Mouse (Mus musculus) neural tube, embryonic 15.5 days (tissue): ENCODE results near the gene Myh6. TPM values are rescaled to one million over a fixed set of nuclear protein-coding genes. Genes with fewer than 3 reads are reported as not detected.

Experiments
- ATAC-seq: fragments of 200-750 bp; cut with Nextera tagmentation; 2 replicates; pipeline ENCODE4 v1.8.0; 2017; ENCODE audit warnings: mild to moderate bottlenecking, moderate TSS enrichment, moderate library complexity; ENCODE audit not compliant: low FRiP score
- H3K27ac ChIP-seq: fragments of 300-500 bp; sonication (generic); replicated peaks from 2 replicates; pipeline ENCODE4 v1.5.1; 2015; ENCODE audit warnings: mild to moderate bottlenecking, inconsistent platforms
- H3K27me3 ChIP-seq: fragments of 300-500 bp; sonication (generic); replicated peaks from 2 replicates; pipeline ENCODE4 v1.6.1; 2015; ENCODE audit warnings: inconsistent platforms
- H3K36me3 ChIP-seq: fragments of 300-500 bp; sonication (generic); 2 replicates; pipeline ENCODE4 v1.6.1; 2015; ENCODE audit warnings: inconsistent platforms
- H3K4me1 ChIP-seq: fragments of 300-500 bp; sonication (generic); 2 replicates; pipeline ENCODE4 v1.6.1; 2015; ENCODE audit warnings: inconsistent platforms
- H3K4me2 ChIP-seq: fragments of 300-500 bp; sonication (generic); 2 replicates; pipeline ENCODE4 v1.6.1; 2015; ENCODE audit warnings: inconsistent platforms, mild to moderate bottlenecking, moderate library complexity
- H3K4me3 ChIP-seq: fragments of 300-500 bp; sonication (generic); replicated peaks from 2 replicates; pipeline ENCODE4 v1.5.1; 2015; ENCODE audit warnings: mild to moderate bottlenecking, inconsistent platforms
- H3K9ac ChIP-seq: fragments of 300-500 bp; sonication (generic); replicated peaks from 2 replicates; pipeline ENCODE4 v1.6.1; 2015; ENCODE audit warnings: mild to moderate bottlenecking, inconsistent platforms
- H3K9me3 ChIP-seq: fragments of 300-500 bp; sonication (generic); replicated peaks from 2 replicates; pipeline ENCODE4 v1.6.1; 2016; ENCODE audit warnings: inconsistent platforms
- WGBS: fragments of 180-500 bp; shearing (Covaris S2); methylation state at CpG from one replicate; pipeline ENCODE4 v1.1.7; 2015; ENCODE audit warnings: mixed read lengths; 5-methylcytosine and 5-hydroxymethylcytosine counted together
- polyA plus RNA-seq: library from polyadenylated mRNA; unstranded; fragments of >200 nt; fragmentation: Nextera tagmentation; extraction: Ambion mirVana; gene quantifications from 2 replicates; pipeline ENCODE4 v1.2.1, GENCODE M21; 2015

Gene Myh6
- polyA plus RNA-seq, 1 experiment from 2014 or later, result 1.8 TPM

GRCm38 (mm10) chr14:54925349-54926342, 41.1 kb downstream of the Myh6 start, which contains the start of gene Efs:
Gene Efs, minus strand, starts transcription at chr14:54926126.
- Histone ChIP-seq H3K4me3 (peak within 1 kb of the TSS; percentile 52), H3K36me3 (peaks cover 6% of the 10 kb centered on the region; the same call in 1 of the 2 replicates), H3K27me3 (0 out of 2 replicates have a peak, but pooled peaks cover 3% of the 10 kb centered on the region), H3K4me1 (peaks cover 49% of the 10 kb centered on the region), H3K27ac (peak within 1 kb of the TSS; percentile 88), H3K4me2 (peak within 1 kb of the TSS; percentile 97), H3K9me3 (no peaks in the 10 kb centered on the region; the same call in 1 of the 2 replicates), H3K9ac (peak within 1 kb of the TSS; percentile 68)
- peak; percentile 45 for ATAC-seq
- under 1% methylated on average over 57 of the region's 57 CpGs for WGBS

GRCm38 (mm10) chr14:54924641-54925348, 41.9 kb downstream of the Myh6 start:
- Histone ChIP-seq H3K27me3 (0 out of 2 replicates have a peak, but pooled peaks cover 3% of the 10 kb centered on the region), H3K27ac (peak overlapping the region; percentile 88), H3K9ac (peak overlapping the region; percentile 68), H3K4me3 (peak overlapping the region; percentile 52), H3K4me1 (peaks cover 45% of the 10 kb centered on the region), H3K9me3 (no peaks in the 10 kb centered on the region; the same call in 1 of the 2 replicates), H3K36me3 (peaks cover 9% of the 10 kb centered on the region; the same call in 1 of the 2 replicates), H3K4me2 (peak overlapping the region; percentile 97)
- ATAC-seq, result peak; percentile 38
- 13% methylated on average over 7 of the region's 7 CpGs for WGBS

- no peaks in the 10 kb centered on the region; the same call in 1 of the 2 replicates for H3K9me3 ChIP-seq
- H3K4me2 ChIP-seq, result no peak overlapping the region
- H3K27ac ChIP-seq, result no peak overlapping the region
- peaks cover 28% of the 10 kb centered on the region for H3K36me3 ChIP-seq
- peaks cover 20% of the 10 kb centered on the region for H3K4me1 ChIP-seq
- no peak overlapping the region for H3K4me3 ChIP-seq
- no peak overlapping the region for H3K9ac ChIP-seq
- H3K27me3 ChIP-seq, result no peaks in the 10 kb centered on the region
- ATAC-seq, result no peak
- 94% methylated on average over 16 of the region's 16 CpGs for WGBS
These were observed 46.5 kb downstream of the Myh6 start for GRCm38 (mm10) chr14:54920076-54920685.

- H3K27me3 ChIP-seq, result no peaks in the 10 kb centered on the region
- H3K27ac ChIP-seq, result peak overlapping the region; percentile 94
- H3K4me3 ChIP-seq, result peak overlapping the region; percentile 91
- H3K36me3 ChIP-seq, result peaks cover 12% of the 10 kb centered on the region
- WGBS, result 13% methylated on average over 10 of the region's 10 CpGs
- peak overlapping the region; percentile 100 for H3K9ac ChIP-seq
- no peaks in the 10 kb centered on the region for H3K9me3 ChIP-seq
- H3K4me2 ChIP-seq, result peak overlapping the region; percentile 93
- H3K4me1 ChIP-seq, result peaks cover 45% of the 10 kb centered on the region
- peak; percentile 25 for ATAC-seq
These were observed 53.4 kb downstream of the Myh6 start for GRCm38 (mm10) chr14:54913343-54913742.

- H3K36me3 ChIP-seq, result peaks cover 15% of the 10 kb centered on the region
- H3K9ac ChIP-seq, result peak within 1 kb of the TSS; percentile 100
- H3K9me3 ChIP-seq, result no peaks in the 10 kb centered on the region
- H3K4me2 ChIP-seq, result peak within 1 kb of the TSS; percentile 93
- under 1% methylated on average over 27 of the region's 28 CpGs for WGBS
- peak within 1 kb of the TSS; percentile 94 for H3K27ac ChIP-seq
- peak; percentile 96 for ATAC-seq
- H3K4me3 ChIP-seq, result peak within 1 kb of the TSS; percentile 91
- no peaks in the 10 kb centered on the region for H3K27me3 ChIP-seq
- H3K4me1 ChIP-seq, result peaks cover 49% of the 10 kb centered on the region
These were observed 53.8 kb downstream of the Myh6 start, which contains the start of gene Slc22a17 for GRCm38 (mm10) chr14:54912886-54913285. Gene Slc22a17, minus strand, starts transcription at chr14:54913132.

- 2% methylated on average over 65 of the region's 69 CpGs for WGBS
- peak; percentile 72 for ATAC-seq
These were observed 54.4 kb downstream of the Myh6 start for GRCm38 (mm10) chr14:54912109-54912850.

GRCm38 (mm10) chr14:54908682-54909081, 58.0 kb downstream of the Myh6 start:
- Histone ChIP-seq H3K36me3 (peaks cover 31% of the 10 kb centered on the region), H3K4me2 (no peak overlapping the region), H3K4me3 (no peak overlapping the region), H3K27me3 (no peaks in the 10 kb centered on the region), H3K9ac (0 out of 2 replicates have a peak overlapping the region, but pooled peaks have one; percentile 3), H3K27ac (no peak overlapping the region), H3K9me3 (no peaks in the 10 kb centered on the region), H3K4me1 (peaks cover 53% of the 10 kb centered on the region)
- 84% methylated on average over 7 of the region's 7 CpGs for WGBS
- no peak for ATAC-seq

More at GRCm38 (mm10) chr14:54912109-54912850, 54.4 kb downstream of the Myh6 start:
- Histone ChIP-seq H3K4me1 (peaks cover 55% of the 10 kb centered on the region), H3K36me3 (peaks cover 19% of the 10 kb centered on the region), H3K4me3 (peak overlapping the region; percentile 91), H3K27me3 (no peaks in the 10 kb centered on the region), H3K9me3 (no peaks in the 10 kb centered on the region), H3K27ac (peak overlapping the region; percentile 94), H3K4me2 (peak overlapping the region; percentile 93), H3K9ac (peak overlapping the region; percentile 100)

GRCm38 (mm10) chr14:54903641-54904040, 63.1 kb downstream of the Myh6 start:
- Histone ChIP-seq H3K9me3 (no peaks in the 10 kb centered on the region), H3K36me3 (peaks cover 35% of the 10 kb centered on the region), H3K27me3 (no peaks in the 10 kb centered on the region), H3K27ac (no peak overlapping the region), H3K4me2 (no peak overlapping the region), H3K4me3 (no peak overlapping the region), H3K9ac (no peak overlapping the region), H3K4me1 (peaks cover 17% of the 10 kb centered on the region)
- ATAC-seq, result no peak
- 93% methylated on average over 4 of the region's 4 CpGs for WGBS

GRCm38 (mm10) chr14:54900383-54900782, 66.3 kb downstream of the Myh6 start:
- no peaks in the 10 kb centered on the region for H3K27me3 ChIP-seq
- H3K36me3 ChIP-seq, result peaks cover 36% of the 10 kb centered on the region
- H3K9ac ChIP-seq, result no peak overlapping the region
- H3K27ac ChIP-seq, result peak overlapping the region; percentile 46; the same call in 1 of the 2 replicates
- H3K4me1 ChIP-seq, result peaks cover 18% of the 10 kb centered on the region
- WGBS, result under 1% methylated on average over 3 of the region's 3 CpGs
- no peaks in the 10 kb centered on the region for H3K9me3 ChIP-seq
- no peak overlapping the region for H3K4me3 ChIP-seq
- peak; percentile 33; the same call in 1 of the 2 replicates for ATAC-seq
- H3K4me2 ChIP-seq, result no peak overlapping the region

- Histone ChIP-seq H3K4me1 (peaks cover 28% of the 10 kb centered on the region), H3K4me3 (no peak overlapping the region), H3K27ac (no peak overlapping the region), H3K9me3 (no peaks in the 10 kb centered on the region), H3K27me3 (no peaks in the 10 kb centered on the region), H3K9ac (0 out of 2 replicates have a peak overlapping the region, but pooled peaks have one; percentile 6), H3K36me3 (peaks cover 31% of the 10 kb centered on the region), H3K4me2 (no peak overlapping the region)
- no peak for ATAC-seq
- WGBS, result 74% methylated on average over 2 of the region's 2 CpGs
These were observed 69.3 kb downstream of the Myh6 start for GRCm38 (mm10) chr14:54897445-54897844.
